Mouse (Mus musculus): ENCODE data around the gene Serpinb6a. TPM values are rescaled to one million over a fixed set of nuclear protein-coding genes. Genes with fewer than 3 reads are reported as not detected.

The Serpinb6a gene
- polyA plus RNA-seq, 1 experiment from 2014 or later = 75.2 TPM

GRCm38 (mm10) chr13:34007234-34007633 is 4.6 kb upstream of the Serpinb6a start:
- Histone ChIP-seq H3K4me3 (replicated peaks; ENCODE audit: low read length) (no peak overlapping the region), H3K27ac (ENCODE audit: low read length) (no peak overlapping the region), H3K27me3 (ENCODE audit: control insufficient read depth, insufficient read depth, low read length) (no peaks in the 10 kb centered on the region), H3K4me2 (ENCODE audit: low read depth, low read length) (no peak overlapping the region), H3K9ac (ENCODE audit: low read length) (no peak overlapping the region), H3K9me3 (replicated peaks; ENCODE audit: control insufficient read depth, low read length) (no peaks in the 10 kb centered on the region), H3K36me3 (ENCODE audit: control insufficient read depth, insufficient read depth, low read length) (peaks cover 5% of the 10 kb centered on the region), H3K4me1 (ENCODE audit: control insufficient read depth, insufficient read depth, low read length) (peaks cover 5% of the 10 kb centered on the region)
- ATAC-seq (ENCODE audit: insufficient read depth, low FRiP score) = no peak
- WGBS = 79% methylated on average over 2 of the region's 2 CpGs

GRCm38 (mm10) chr13:34003058-34003457 is 464 bp upstream of the Serpinb6a start:
- Histone ChIP-seq H3K27me3 (ENCODE audit: control insufficient read depth, insufficient read depth, low read length) (no peaks in the 10 kb centered on the region), H3K4me2 (ENCODE audit: low read depth, low read length) (peak overlapping the region; percentile 79), H3K36me3 (ENCODE audit: control insufficient read depth, insufficient read depth, low read length) (no peaks in the 10 kb centered on the region), H3K9ac (ENCODE audit: low read length) (peak overlapping the region; percentile 88), H3K4me1 (ENCODE audit: control insufficient read depth, insufficient read depth, low read length) (peaks cover 5% of the 10 kb centered on the region), H3K27ac (ENCODE audit: low read length) (peak overlapping the region; percentile 86; the same call in 1 of the 2 replicates), H3K9me3 (replicated peaks; ENCODE audit: control insufficient read depth, low read length) (no peaks in the 10 kb centered on the region), H3K4me3 (replicated peaks; ENCODE audit: low read length) (peak overlapping the region; percentile 94)
- WGBS = 4% methylated on average over 5 of the region's 5 CpGs
- ATAC-seq (ENCODE audit: insufficient read depth, low FRiP score) = no peak

GRCm38 (mm10) chr13:33995197-33995596 is 7.4 kb downstream of the Serpinb6a start:
- Histone ChIP-seq H3K27ac (ENCODE audit: low read length) (no peak overlapping the region), H3K9ac (ENCODE audit: low read length) (no peak overlapping the region), H3K36me3 (ENCODE audit: control insufficient read depth, insufficient read depth, low read length) (no peaks in the 10 kb centered on the region), H3K4me1 (ENCODE audit: control insufficient read depth, insufficient read depth, low read length) (no peaks in the 10 kb centered on the region), H3K4me3 (replicated peaks; ENCODE audit: low read length) (no peak overlapping the region), H3K27me3 (ENCODE audit: control insufficient read depth, insufficient read depth, low read length) (no peaks in the 10 kb centered on the region), H3K4me2 (ENCODE audit: low read depth, low read length) (no peak overlapping the region), H3K9me3 (replicated peaks; ENCODE audit: control insufficient read depth, low read length) (no peaks in the 10 kb centered on the region)
- no peak for ATAC-seq (ENCODE audit: insufficient read depth, low FRiP score)
- WGBS = 7% methylated on average over 1 of the region's 1 CpGs

- no peaks in the 10 kb centered on the region for H3K27me3 ChIP-seq (ENCODE audit: control insufficient read depth, insufficient read depth, low read length)
- no peak overlapping the region for H3K4me3 ChIP-seq (replicated peaks; ENCODE audit: low read length)
- H3K4me1 ChIP-seq (ENCODE audit: control insufficient read depth, insufficient read depth, low read length) = no peaks in the 10 kb centered on the region
- no peak for ATAC-seq (ENCODE audit: insufficient read depth, low FRiP score)
- no peak overlapping the region for H3K27ac ChIP-seq (ENCODE audit: low read length)
- no peaks in the 10 kb centered on the region for H3K9me3 ChIP-seq (replicated peaks; ENCODE audit: control insufficient read depth, low read length)
- 0 out of 2 replicates have a peak, but pooled peaks cover 7% of the 10 kb centered on the region for H3K36me3 ChIP-seq (ENCODE audit: control insufficient read depth, insufficient read depth, low read length)
- no peak overlapping the region for H3K9ac ChIP-seq (ENCODE audit: low read length)
- WGBS = 74% methylated on average over 5 of the region's 5 CpGs
- no peak overlapping the region for H3K4me2 ChIP-seq (ENCODE audit: low read depth, low read length)
These were observed 13.0 kb downstream of the Serpinb6a start for GRCm38 (mm10) chr13:33989625-33990024.

- H3K4me2 ChIP-seq (ENCODE audit: low read depth, low read length) = no peak overlapping the region
- no peaks in the 10 kb centered on the region for H3K36me3 ChIP-seq (ENCODE audit: control insufficient read depth, insufficient read depth, low read length)
- no peak for ATAC-seq (ENCODE audit: insufficient read depth, low FRiP score)
These were observed 36.0 kb downstream of the Serpinb6a start for GRCm38 (mm10) chr13:33966574-33966973.

GRCm38 (mm10) chr13:33966025-33966412 is 36.6 kb downstream of the Serpinb6a start:
- peak overlapping the region; percentile 65 for H3K4me3 ChIP-seq (replicated peaks; ENCODE audit: low read length)
- H3K27me3 ChIP-seq (ENCODE audit: control insufficient read depth, insufficient read depth, low read length) = no peaks in the 10 kb centered on the region
- 30% methylated on average over 4 of the region's 4 CpGs for WGBS
- ATAC-seq (ENCODE audit: insufficient read depth, low FRiP score) = no peak
- H3K9me3 ChIP-seq (replicated peaks; ENCODE audit: control insufficient read depth, low read length) = no peaks in the 10 kb centered on the region
- no peak overlapping the region for H3K27ac ChIP-seq (ENCODE audit: low read length)
- peaks cover 12% of the 10 kb centered on the region for H3K4me1 ChIP-seq (ENCODE audit: control insufficient read depth, insufficient read depth, low read length)
- no peaks in the 10 kb centered on the region for H3K36me3 ChIP-seq (ENCODE audit: control insufficient read depth, insufficient read depth, low read length)
- H3K9ac ChIP-seq (ENCODE audit: low read length) = no peak overlapping the region
- peak overlapping the region; percentile 70 for H3K4me2 ChIP-seq (ENCODE audit: low read depth, low read length)

More at GRCm38 (mm10) chr13:33966574-33966973, 36.0 kb downstream of the Serpinb6a start:
- Histone ChIP-seq H3K9me3 (replicated peaks; ENCODE audit: control insufficient read depth, low read length) (no peaks in the 10 kb centered on the region), H3K27me3 (ENCODE audit: control insufficient read depth, insufficient read depth, low read length) (no peaks in the 10 kb centered on the region), H3K4me3 (replicated peaks; ENCODE audit: low read length) (no peak overlapping the region), H3K4me1 (ENCODE audit: control insufficient read depth, insufficient read depth, low read length) (peaks cover 12% of the 10 kb centered on the region), H3K27ac (ENCODE audit: low read length) (no peak overlapping the region), H3K9ac (ENCODE audit: low read length) (no peak overlapping the region)

- Histone ChIP-seq H3K4me1 (ENCODE audit: control insufficient read depth, insufficient read depth, low read length) (peaks cover 12% of the 10 kb centered on the region), H3K9ac (ENCODE audit: low read length) (peak overlapping the region; percentile 84), H3K27me3 (ENCODE audit: control insufficient read depth, insufficient read depth, low read length) (no peaks in the 10 kb centered on the region), H3K36me3 (ENCODE audit: control insufficient read depth, insufficient read depth, low read length) (no peaks in the 10 kb centered on the region), H3K27ac (ENCODE audit: low read length) (peak overlapping the region; percentile 97), H3K9me3 (replicated peaks; ENCODE audit: control insufficient read depth, low read length) (no peaks in the 10 kb centered on the region), H3K4me3 (replicated peaks; ENCODE audit: low read length) (peak overlapping the region; percentile 65), H3K4me2 (ENCODE audit: low read depth, low read length) (peak overlapping the region; percentile 70)
- 7% methylated on average over 14 of the region's 14 CpGs for WGBS
- peak; percentile 60 for ATAC-seq (ENCODE audit: insufficient read depth, low FRiP score)
These were observed 37.3 kb downstream of the Serpinb6a start for GRCm38 (mm10) chr13:33965056-33966024.

- H3K4me3 ChIP-seq (replicated peaks; ENCODE audit: low read length) = peak within 1 kb of the TSS; percentile 65
- H3K9me3 ChIP-seq (replicated peaks; ENCODE audit: control insufficient read depth, low read length) = no peaks in the 10 kb centered on the region
- 3% methylated on average over 22 of the region's 22 CpGs for WGBS
- ATAC-seq (ENCODE audit: insufficient read depth, low FRiP score) = peak; percentile 93
- peaks cover 12% of the 10 kb centered on the region for H3K4me1 ChIP-seq (ENCODE audit: control insufficient read depth, insufficient read depth, low read length)
- no peaks in the 10 kb centered on the region for H3K36me3 ChIP-seq (ENCODE audit: control insufficient read depth, insufficient read depth, low read length)
- peak within 1 kb of the TSS; percentile 70 for H3K4me2 ChIP-seq (ENCODE audit: low read depth, low read length)
- H3K27ac ChIP-seq (ENCODE audit: low read length) = peak within 1 kb of the TSS; percentile 97
- H3K27me3 ChIP-seq (ENCODE audit: control insufficient read depth, insufficient read depth, low read length) = no peaks in the 10 kb centered on the region
- peak within 1 kb of the TSS; percentile 84 for H3K9ac ChIP-seq (ENCODE audit: low read length)
These were observed 38.2 kb downstream of the Serpinb6a start, which contains the start of gene Nqo2 for GRCm38 (mm10) chr13:33964206-33965046. Gene Nqo2 (plus strand): TSS chr13:33964687.

Measured in stomach, embryonic 16.5 days (tissue).